Mouse (Mus musculus) stomach, postnatal 0 days (tissue): ENCODE results near the gene Ankrd60. TPM values are rescaled to one million over a fixed set of nuclear protein-coding genes. Genes with fewer than 3 reads are reported as not detected.
A peak's percentile ranks its signal among the peaks of the same experiment; 100 is the strongest.

Source experiments
- ATAC-seq: fragments of 200-750 bp; cut with Nextera tagmentation; 2 replicates; pipeline ENCODE4 v1.8.0; 2017; ENCODE audit not compliant: low FRiP score, low TSS enrichment
- DNase-seq: peaks from one replicate; pipeline ENCODE4 v3.0.0-alpha.2; 2016; ENCODE audit warnings: low spot score
- H3K27ac ChIP-seq: fragments of 300-500 bp; sonication (generic); replicated peaks from 2 replicates; pipeline ENCODE4 v1.5.1; 2014; ENCODE audit warnings: mild to moderate bottlenecking, control low read depth
- H3K27me3 ChIP-seq: fragments of 300-500 bp; sonication (generic); 2 replicates; pipeline ENCODE4 v1.6.1; 2014; ENCODE audit warnings: low read length; ENCODE audit not compliant: control insufficient read depth, insufficient read depth
- H3K36me3 ChIP-seq: fragments of 300-500 bp; sonication (generic); 2 replicates; pipeline ENCODE4 v1.6.1; 2014; ENCODE audit warnings: low read length, mixed read lengths; ENCODE audit not compliant: control insufficient read depth, insufficient read depth
- H3K4me1 ChIP-seq: fragments of 300-500 bp; sonication (generic); replicated peaks from 2 replicates; pipeline ENCODE4 v1.6.1; 2014; ENCODE audit warnings: antibody characterized with exemption; ENCODE audit not compliant: control insufficient read depth, insufficient read depth
- H3K4me2 ChIP-seq: fragments of 300-500 bp; sonication (generic); replicated peaks from 2 replicates; pipeline ENCODE4 v1.6.1; 2014; ENCODE audit warnings: low read depth, mild to moderate bottlenecking, control low read depth, moderate library complexity
- H3K4me3 ChIP-seq: fragments of 300-500 bp; sonication (generic); 2 replicates; pipeline ENCODE4 v1.5.1; 2014; ENCODE audit warnings: low read depth, low read length, control low read depth
- H3K9ac ChIP-seq: fragments of 300-500 bp; sonication (generic); 2 replicates; pipeline ENCODE4 v1.6.1; 2014; ENCODE audit warnings: mild to moderate bottlenecking, low read length, control low read depth, mixed read lengths
- H3K9me3 ChIP-seq: fragments of 300-500 bp; sonication (generic); 2 replicates; pipeline ENCODE4 v1.6.1; 2016; ENCODE audit warnings: low read length; ENCODE audit not compliant: control insufficient read depth
- CTCF ChIP-seq: IDR thresholded peaks from 2 replicates; pipeline ENCODE4 v1.5.1; 2016; ENCODE audit warnings: antibody characterized with exemption, low read depth, mild to moderate bottlenecking, moderate library complexity
- EP300 ChIP-seq: optimal IDR thresholded peaks from 2 replicates; pipeline ENCODE3; 2016; ENCODE audit warnings: antibody characterized with exemption
- WGBS: fragments of 180-500 bp; shearing (Covaris S2); extraction: QIAGEN DNeasy Blood & Tissue Kit; methylation state at CpG from one replicate; pipeline ENCODE4 v1.1.7; 2014; 5-methylcytosine and 5-hydroxymethylcytosine counted together
- polyA plus RNA-seq: library from polyadenylated mRNA; unstranded; fragments of >200 nt; fragmentation: Nextera tagmentation; extraction: Ambion mirVana; gene quantifications from 2 replicates; pipeline ENCODE4 v1.2.1, GENCODE M21; 2015

Ankrd60 gene
- polyA plus RNA-seq, 1 experiment from 2014 or later, result not detected

GRCm38 (mm10) chr2:173616156-173616555 is 38.0 kb upstream of the Ankrd60 start:
- TF ChIP-seq EP300 (no peak), CTCF (no peak)
- DNase-seq (no peak), ATAC-seq (no peak)
- Histone ChIP-seq H3K27me3 (no peaks in the 10 kb centered on the region), H3K27ac (no peak overlapping the region), H3K4me1 (no peaks in the 10 kb centered on the region), H3K4me3 (no peak overlapping the region), H3K36me3 (no peaks in the 10 kb centered on the region), H3K9me3 (no peaks in the 10 kb centered on the region), H3K9ac (no peak overlapping the region), H3K4me2 (no peak overlapping the region)
- 64% methylated on average over 7 of the region's 7 CpGs for WGBS

DNA sequence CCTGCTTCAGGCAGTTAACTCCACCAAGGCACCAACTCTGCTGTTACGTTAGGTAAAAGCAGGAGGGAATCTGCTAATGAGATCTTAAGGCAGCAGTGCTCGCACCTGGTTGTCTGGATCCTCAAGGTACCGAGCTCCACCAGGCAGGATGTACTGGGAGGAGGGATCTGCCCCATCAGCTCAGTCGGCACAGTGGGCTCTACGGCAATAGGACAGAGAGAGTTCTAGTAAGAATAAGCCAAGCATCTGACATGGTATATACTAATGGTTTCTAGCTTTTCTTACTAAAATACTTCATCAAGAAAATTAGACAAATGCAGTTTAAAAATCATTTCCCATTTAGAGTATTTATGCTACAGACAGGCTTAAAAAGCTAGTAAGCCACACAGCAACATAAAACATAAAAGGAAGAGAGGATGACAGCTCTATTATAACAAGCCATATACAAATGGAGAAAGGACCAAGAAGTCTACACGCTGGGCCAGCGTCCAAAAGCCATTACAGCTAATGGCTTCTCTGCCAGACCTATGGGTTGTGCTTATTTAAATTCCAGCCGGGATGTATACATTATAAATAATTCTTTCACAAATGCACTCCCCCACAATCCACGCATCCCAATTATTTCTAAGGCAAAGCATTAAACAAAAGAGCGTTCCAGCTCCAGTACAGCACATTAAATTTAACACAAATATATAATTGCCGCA is 37.4 kb upstream of the Ankrd60 start:
- TF ChIP-seq CTCF (no peak), EP300 (no peak)
- no peak overlapping the region for H3K27ac ChIP-seq
- no peak overlapping the region for H3K4me3 ChIP-seq
- no peak overlapping the region for H3K9ac ChIP-seq
- no peaks in the 10 kb centered on the region for H3K36me3 ChIP-seq
- WGBS, result 56% methylated on average over 11 of the region's 11 CpGs
- ATAC-seq (no peak), DNase-seq (no peak)
- no peak overlapping the region for H3K4me2 ChIP-seq
- no peaks in the 10 kb centered on the region for H3K9me3 ChIP-seq
- H3K27me3 ChIP-seq, result no peaks in the 10 kb centered on the region
- no peaks in the 10 kb centered on the region for H3K4me1 ChIP-seq

GRCm38 (mm10) chr2:173608020-173608958 is 30.1 kb upstream of the Ankrd60 start:
- 0 out of 2 replicates have a peak, but pooled peaks cover 5% of the 10 kb centered on the region for H3K4me1 ChIP-seq
- H3K4me3 ChIP-seq, result no peak overlapping the region
- 49% methylated on average over 10 of the region's 10 CpGs for WGBS
- peak; percentile 96 for ATAC-seq
- peak; percentile 85 for DNase-seq
- TF ChIP-seq CTCF (no peak), EP300 (no peak)
- H3K9ac ChIP-seq, result no peak overlapping the region
- no peaks in the 10 kb centered on the region for H3K27me3 ChIP-seq
- H3K4me2 ChIP-seq, result no peak overlapping the region
- no peak overlapping the region for H3K27ac ChIP-seq
- H3K36me3 ChIP-seq, result no peaks in the 10 kb centered on the region; the same call in 1 of the 2 replicates
- H3K9me3 ChIP-seq, result no peaks in the 10 kb centered on the region

- Histone ChIP-seq H3K9me3 (no peaks in the 10 kb centered on the region), H3K36me3 (no peaks in the 10 kb centered on the region; the same call in 1 of the 2 replicates), H3K27ac (no peak overlapping the region), H3K9ac (no peak overlapping the region), H3K27me3 (no peaks in the 10 kb centered on the region), H3K4me1 (0 out of 2 replicates have a peak, but pooled peaks cover 5% of the 10 kb centered on the region), H3K4me3 (no peak overlapping the region), H3K4me2 (no peak overlapping the region)
- 87% methylated on average over 9 of the region's 9 CpGs for WGBS
- TF ChIP-seq CTCF (no peak), EP300 (no peak)
- DNase-seq, result no peak
- no peak for ATAC-seq
Observed at GRCm38 (mm10) chr2:173606415-173606804, 28.2 kb upstream of the Ankrd60 start.

GRCm38 (mm10) chr2:173605713-173606414 is 27.7 kb upstream of the Ankrd60 start:
- no peak for ATAC-seq
- H3K4me2 ChIP-seq, result no peak overlapping the region
- H3K4me3 ChIP-seq, result no peak overlapping the region
- no peaks in the 10 kb centered on the region; the same call in 1 of the 2 replicates for H3K36me3 ChIP-seq
- no peak overlapping the region for H3K27ac ChIP-seq
- TF ChIP-seq EP300, result no peak
- no peak for TF ChIP-seq CTCF
- no peak overlapping the region for H3K9ac ChIP-seq
- 75% methylated on average over 12 of the region's 12 CpGs for WGBS
- H3K4me1 ChIP-seq, result 0 out of 2 replicates have a peak, but pooled peaks cover 5% of the 10 kb centered on the region
- DNase-seq, result no peak
- H3K27me3 ChIP-seq, result no peaks in the 10 kb centered on the region
- H3K9me3 ChIP-seq, result no peaks in the 10 kb centered on the region
